Mouse (Mus musculus): ENCODE results near the gene Mmaa. TPM values are rescaled to one million over a fixed set of nuclear protein-coding genes. Genes with fewer than 3 reads are reported as not detected.

Gene Mmaa
- total and polyA plus RNA-seq, 2 experiments from 2014 or later, result 11.1 to 14.0 TPM

- Histone ChIP-seq H3K4me1 (ENCODE audit: insufficient read depth) (peaks cover 15% of the 10 kb centered on the region; the same call in 1 of the 2 replicates), H3K36me3 (ENCODE audit: insufficient read depth) (peaks cover 4% of the 10 kb centered on the region; the same call in 1 of the 2 replicates), H3K4me2 (ENCODE audit: low read depth) (no peak overlapping the region), H3K4me3 (ENCODE audit: low read depth, low read length) (no peak overlapping the region), H3K27me3 (ENCODE audit: insufficient read depth, low read length) (no peaks in the 10 kb centered on the region), H3K9me3 (ENCODE audit: low read length) (no peaks in the 10 kb centered on the region), H3K27ac (ENCODE audit: low read depth, low read length) (no peak overlapping the region), H3K9ac (no peak overlapping the region)
- DNase-seq (no peak), ATAC-seq (no peak)
- no peak for TF ChIP-seq CTCF (IDR thresholded peaks at IDR 0.05; ENCODE audit: low read depth)
- 70% methylated on average over 2 of the region's 2 CpGs for WGBS
Observed at GRCm38 (mm10) chr8:79288681-79289080, 6.1 kb downstream of the Mmaa start.

GRCm38 (mm10) chr8:79288250-79288649, 6.5 kb downstream of the Mmaa start:
- Histone ChIP-seq H3K9ac (no peak overlapping the region), H3K9me3 (ENCODE audit: low read length) (no peaks in the 10 kb centered on the region), H3K27ac (ENCODE audit: low read depth, low read length) (no peak overlapping the region), H3K4me2 (ENCODE audit: low read depth) (no peak overlapping the region), H3K27me3 (ENCODE audit: insufficient read depth, low read length) (no peaks in the 10 kb centered on the region), H3K4me1 (ENCODE audit: insufficient read depth) (peaks cover 11% of the 10 kb centered on the region; the same call in 1 of the 2 replicates), H3K36me3 (ENCODE audit: insufficient read depth) (peaks cover 4% of the 10 kb centered on the region; the same call in 1 of the 2 replicates), H3K4me3 (ENCODE audit: low read depth, low read length) (no peak overlapping the region)
- ATAC-seq, result no peak
- 94% methylated on average over 4 of the region's 4 CpGs for WGBS
- TF ChIP-seq CTCF (IDR thresholded peaks at IDR 0.05; ENCODE audit: low read depth), result no peak
- no peak for DNase-seq

- ATAC-seq (no peak), DNase-seq (no peak)
- no peak overlapping the region for H3K4me3 ChIP-seq (ENCODE audit: low read depth, low read length)
- TF ChIP-seq CTCF (IDR thresholded peaks at IDR 0.05; ENCODE audit: low read depth), result no peak
- H3K9ac ChIP-seq, result no peak overlapping the region
- peaks cover 8% of the 10 kb centered on the region; the same call in 1 of the 2 replicates for H3K36me3 ChIP-seq (ENCODE audit: insufficient read depth)
- 94% methylated on average over 3 of the region's 3 CpGs for WGBS
- H3K27me3 ChIP-seq (ENCODE audit: insufficient read depth, low read length), result no peaks in the 10 kb centered on the region
- no peak overlapping the region for H3K4me2 ChIP-seq (ENCODE audit: low read depth)
- no peak overlapping the region for H3K27ac ChIP-seq (ENCODE audit: low read depth, low read length)
- 0 out of 2 replicates have a peak, but pooled peaks cover 2% of the 10 kb centered on the region for H3K4me1 ChIP-seq (ENCODE audit: insufficient read depth)
- no peaks in the 10 kb centered on the region for H3K9me3 ChIP-seq (ENCODE audit: low read length)
Observed at GRCm38 (mm10) chr8:79286424-79286823, 8.3 kb downstream of the Mmaa start.

GRCm38 (mm10) chr8:79284626-79285025, 10.1 kb downstream of the Mmaa start:
- Histone ChIP-seq H3K4me1 (ENCODE audit: insufficient read depth) (no peaks in the 10 kb centered on the region), H3K4me2 (ENCODE audit: low read depth) (no peak overlapping the region), H3K9ac (no peak overlapping the region), H3K36me3 (ENCODE audit: insufficient read depth) (peaks cover 14% of the 10 kb centered on the region), H3K27me3 (ENCODE audit: insufficient read depth, low read length) (no peaks in the 10 kb centered on the region), H3K27ac (ENCODE audit: low read depth, low read length) (no peak overlapping the region), H3K9me3 (ENCODE audit: low read length) (no peaks in the 10 kb centered on the region), H3K4me3 (ENCODE audit: low read depth, low read length) (no peak overlapping the region)
- DNase-seq, result no peak
- no peak for ATAC-seq
- WGBS, result 97% methylated on average over 3 of the region's 3 CpGs
- no peak for TF ChIP-seq CTCF (IDR thresholded peaks at IDR 0.05; ENCODE audit: low read depth)

- Histone ChIP-seq H3K36me3 (ENCODE audit: insufficient read depth) (peaks cover 30% of the 10 kb centered on the region), H3K9ac (no peak overlapping the region), H3K4me1 (ENCODE audit: insufficient read depth) (no peaks in the 10 kb centered on the region), H3K4me3 (ENCODE audit: low read depth, low read length) (no peak overlapping the region), H3K4me2 (ENCODE audit: low read depth) (no peak overlapping the region), H3K27ac (ENCODE audit: low read depth, low read length) (no peak overlapping the region), H3K9me3 (ENCODE audit: low read length) (no peaks in the 10 kb centered on the region), H3K27me3 (ENCODE audit: insufficient read depth, low read length) (no peaks in the 10 kb centered on the region)
- ATAC-seq, result no peak
- DNase-seq, result no peak
- WGBS, result 95% methylated on average over 6 of the region's 6 CpGs
- no peak for TF ChIP-seq CTCF (IDR thresholded peaks at IDR 0.05; ENCODE audit: low read depth)
Observed at GRCm38 (mm10) chr8:79281376-79281890, 13.3 kb downstream of the Mmaa start.

GRCm38 (mm10) chr8:79277264-79277870, 17.4 kb downstream of the Mmaa start:
- DNase-seq (no peak), ATAC-seq (no peak)
- no peak overlapping the region for H3K9ac ChIP-seq
- H3K36me3 ChIP-seq (ENCODE audit: insufficient read depth), result peaks cover 51% of the 10 kb centered on the region
- WGBS, result 88% methylated on average over 8 of the region's 8 CpGs
- TF ChIP-seq CTCF (IDR thresholded peaks at IDR 0.05; ENCODE audit: low read depth), result no peak
- no peak overlapping the region for H3K4me3 ChIP-seq (ENCODE audit: low read depth, low read length)
- H3K27ac ChIP-seq (ENCODE audit: low read depth, low read length), result no peak overlapping the region
- no peak overlapping the region for H3K4me2 ChIP-seq (ENCODE audit: low read depth)
- no peaks in the 10 kb centered on the region for H3K27me3 ChIP-seq (ENCODE audit: insufficient read depth, low read length)
- H3K9me3 ChIP-seq (ENCODE audit: low read length), result no peaks in the 10 kb centered on the region
- H3K4me1 ChIP-seq (ENCODE audit: insufficient read depth), result no peaks in the 10 kb centered on the region

GRCm38 (mm10) chr8:79274940-79275339, 19.8 kb downstream of the Mmaa start:
- H3K4me3 ChIP-seq (ENCODE audit: low read depth, low read length), result no peak overlapping the region
- H3K27ac ChIP-seq (ENCODE audit: low read depth, low read length), result no peak overlapping the region
- ATAC-seq (no peak), DNase-seq (no peak)
- H3K4me1 ChIP-seq (ENCODE audit: insufficient read depth), result no peaks in the 10 kb centered on the region
- WGBS, result 95% methylated on average over 10 of the region's 10 CpGs
- no peak overlapping the region for H3K9ac ChIP-seq
- TF ChIP-seq CTCF (IDR thresholded peaks at IDR 0.05; ENCODE audit: low read depth), result no peak
- H3K4me2 ChIP-seq (ENCODE audit: low read depth), result no peak overlapping the region
- peaks cover 66% of the 10 kb centered on the region for H3K36me3 ChIP-seq (ENCODE audit: insufficient read depth)
- no peaks in the 10 kb centered on the region for H3K27me3 ChIP-seq (ENCODE audit: insufficient read depth, low read length)
- H3K9me3 ChIP-seq (ENCODE audit: low read length), result no peaks in the 10 kb centered on the region
